Mouse (Mus musculus): ENCODE results near the gene Slc39a10.
"Not testable (repeated sequence)": the region's sequence is repeated elsewhere in the genome, so short reads cannot be mapped to it uniquely, and the experiment has no call there.

Gene Slc39a10

DNA sequence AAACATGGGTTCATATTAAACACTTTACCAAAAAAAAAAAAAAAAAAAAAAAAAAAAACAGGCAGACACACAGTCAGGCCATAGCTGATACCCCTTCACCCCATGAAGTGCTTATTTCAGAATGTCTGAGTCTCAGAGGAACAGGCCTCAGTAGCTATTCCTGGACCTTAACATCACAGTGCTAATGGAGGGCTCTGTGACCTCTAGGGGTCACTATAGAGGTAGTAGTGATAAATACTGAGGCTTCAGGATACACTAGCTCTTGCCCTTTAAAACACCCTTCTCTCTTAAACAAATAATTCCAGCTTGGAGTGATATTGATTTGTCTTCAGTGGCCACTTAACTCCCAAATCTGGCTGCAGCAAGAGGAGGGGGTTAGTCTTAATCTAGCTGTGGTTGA lies 123.3 kb downstream of the Slc39a10 start:
- DNase-seq: not testable (repeated sequence)

DNA sequence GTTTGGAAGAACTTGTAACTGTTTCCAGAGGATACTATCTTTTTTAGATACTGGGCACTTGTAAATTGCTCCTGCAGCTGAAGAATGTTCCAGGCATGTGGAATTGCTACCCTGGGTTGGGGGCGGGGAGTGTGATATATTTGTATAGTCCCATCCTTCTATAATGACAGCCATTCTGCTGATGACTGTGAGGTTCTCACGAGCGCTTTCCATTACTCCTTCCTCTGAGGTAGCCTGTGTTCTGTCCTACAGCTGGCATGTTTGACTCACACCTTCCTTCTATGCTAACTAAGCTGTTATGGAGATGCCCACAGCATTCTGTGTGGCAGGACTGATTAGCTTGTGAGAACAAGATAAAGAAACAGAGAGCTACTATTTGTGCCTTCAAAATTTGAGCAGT lies 128.1 kb downstream of the Slc39a10 start:
- DNase-seq: not testable (repeated sequence)
